Mouse (Mus musculus) fibroblast of lung, adult 2 months (primary cell): ENCODE data around the gene Ttc7b.
A peak's percentile ranks its signal among the peaks of the same experiment; 100 is the strongest.

ENCODE experiments used
- DNase-seq: peaks from one replicate; pipeline ENCODE4 v3.0.0-alpha.2; 2011; ENCODE audit warnings: low read depth

Ttc7b gene

DNA sequence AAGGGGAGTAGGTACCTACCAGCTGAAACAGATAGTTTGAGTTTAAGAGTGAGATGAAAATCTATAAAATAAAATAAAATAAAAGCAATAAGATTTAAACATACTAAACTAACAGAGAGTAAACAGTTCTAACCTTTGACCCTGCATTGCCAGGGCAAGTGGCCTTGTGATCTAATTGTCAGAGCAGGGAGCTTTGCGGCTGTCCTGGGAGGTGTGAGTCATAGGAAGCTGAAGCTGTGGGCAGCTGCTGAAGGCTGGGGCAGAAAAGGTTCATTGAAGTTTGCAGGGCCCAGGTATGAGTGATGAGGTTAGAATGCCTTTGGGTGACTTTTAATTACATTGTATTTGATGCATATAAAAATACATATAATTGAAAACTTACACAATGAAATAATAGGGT lies 5.3 kb upstream of the Ttc7b start:
- DNase-seq, result no peak

DNA sequence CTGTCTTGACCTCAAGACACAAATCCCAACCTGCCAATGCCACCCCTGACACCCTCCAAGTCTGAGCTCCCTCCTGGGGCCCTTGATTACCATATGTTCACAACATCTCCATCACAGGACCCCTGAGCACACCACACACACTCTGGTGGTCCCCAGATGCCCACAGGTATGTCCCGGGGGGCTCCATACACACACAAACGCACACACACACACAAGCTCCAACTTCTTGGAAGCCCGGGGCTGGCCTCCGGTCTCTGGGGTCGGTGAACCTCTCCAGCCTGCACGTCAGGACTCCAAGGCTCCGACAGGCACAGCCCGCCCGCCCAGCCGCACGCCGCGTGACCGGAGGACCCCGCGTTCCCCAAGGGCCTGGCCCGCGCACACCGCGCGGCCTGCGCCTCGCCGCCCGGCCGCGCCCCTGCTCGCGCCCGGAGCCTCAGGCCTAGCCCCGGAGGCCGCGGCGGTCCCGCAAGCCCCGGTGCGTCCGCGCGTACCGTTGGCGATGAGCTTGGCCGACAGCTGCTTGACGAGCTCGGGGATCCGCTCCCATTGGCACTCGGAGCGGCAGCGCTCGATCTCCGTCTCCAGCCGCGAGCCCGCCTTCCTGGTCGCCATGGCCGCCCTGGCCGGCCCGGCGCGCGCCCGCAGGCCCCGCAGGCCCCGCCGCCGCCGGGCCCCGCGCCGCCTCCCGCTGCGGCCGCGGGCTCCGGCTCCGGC lies 391 bp downstream of the Ttc7b start:
- no peak for DNase-seq

DNA sequence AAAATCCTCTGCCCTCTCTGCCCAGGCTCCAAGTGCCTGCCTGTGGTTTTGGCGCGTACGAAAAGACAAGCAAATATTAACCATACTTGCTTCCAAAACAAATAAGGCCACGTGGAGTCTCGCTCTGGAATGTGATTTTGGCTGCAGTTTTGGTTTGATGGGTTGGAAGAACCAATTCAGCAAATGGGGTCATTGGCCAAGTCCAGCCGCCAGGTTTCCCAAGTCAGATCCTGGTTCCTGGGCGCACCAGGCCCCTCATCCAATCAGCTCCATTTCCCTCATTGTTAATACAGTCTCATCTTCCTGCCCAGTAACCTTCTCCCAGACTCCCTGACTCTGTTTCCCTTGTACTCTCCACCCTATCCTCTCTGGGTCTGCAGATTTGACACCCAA lies 946 bp downstream of the Ttc7b start:
- DNase-seq, result peak; percentile 60

DNA sequence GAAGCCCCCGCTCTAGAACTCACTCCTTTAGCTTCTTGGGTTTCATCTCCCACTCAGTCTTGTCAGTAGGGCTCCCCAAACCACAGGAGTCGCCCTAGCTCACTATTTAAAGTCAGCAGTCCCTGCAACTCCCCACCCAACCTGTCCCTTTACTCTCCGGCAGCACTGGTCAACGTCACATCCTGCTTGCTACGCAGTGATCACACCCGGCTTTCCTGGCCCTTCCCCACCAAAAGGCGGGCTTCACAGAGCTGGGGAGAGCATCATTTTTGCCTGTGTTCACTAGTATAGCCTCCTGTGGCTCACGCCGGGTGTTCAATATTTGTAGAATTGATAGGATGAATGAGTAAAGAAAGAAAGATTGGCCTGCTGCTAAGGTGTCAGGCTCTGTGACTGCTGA lies 3.3 kb downstream of the Ttc7b start:
- DNase-seq, result no peak

DNA sequence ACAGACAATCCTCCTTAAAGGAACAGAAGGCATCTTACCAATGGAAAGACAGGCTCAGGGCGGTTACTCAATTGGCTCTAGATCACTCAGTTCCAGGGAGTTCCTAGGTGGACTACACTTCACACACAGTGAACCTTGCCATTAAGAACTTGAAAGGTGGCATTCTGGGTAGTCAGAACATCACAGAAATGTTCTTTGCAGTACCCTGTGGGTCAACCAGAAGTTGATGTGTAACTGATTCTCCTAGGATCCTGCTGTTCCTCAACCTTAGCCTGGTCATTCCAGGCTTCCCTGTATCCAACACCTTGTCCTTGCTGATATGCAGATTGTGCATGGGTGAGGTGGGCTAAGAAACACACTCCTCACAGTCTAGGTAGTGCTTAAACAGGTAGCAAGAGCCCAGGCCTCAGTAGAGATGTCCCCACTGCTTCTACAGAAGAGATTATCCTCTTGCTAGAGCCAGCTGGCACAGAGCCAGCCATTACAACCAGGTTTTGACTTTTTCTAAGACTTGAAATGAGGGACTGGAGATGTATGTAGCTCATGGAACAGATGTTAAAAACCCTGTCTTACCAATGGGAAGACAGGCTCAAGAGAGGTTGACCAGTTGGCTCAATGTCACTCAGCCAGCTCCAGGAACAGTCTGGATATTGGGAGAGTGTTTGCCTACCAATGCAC lies 4.3 kb downstream of the Ttc7b start:
- no peak for DNase-seq

DNA sequence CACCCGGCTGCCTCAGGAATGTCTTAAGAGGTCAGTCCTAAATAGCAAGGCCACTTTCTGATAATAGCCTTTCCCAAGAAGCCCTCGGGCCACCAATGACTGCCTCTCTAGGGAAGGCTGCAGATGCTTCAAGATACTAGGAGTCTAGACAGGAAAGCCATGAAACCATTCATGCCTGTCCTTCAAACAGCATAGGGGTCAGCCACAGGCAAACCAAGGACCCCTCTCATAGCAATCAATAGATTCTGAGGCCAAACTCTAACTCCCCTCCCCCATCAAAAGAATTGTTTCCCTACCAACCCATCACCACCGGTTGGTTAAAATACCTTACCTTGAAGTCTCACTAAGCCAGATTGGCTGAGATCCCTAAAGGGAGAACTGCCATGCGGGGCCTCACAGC lies 5.1 kb downstream of the Ttc7b start:
- DNase-seq, result no peak

DNA sequence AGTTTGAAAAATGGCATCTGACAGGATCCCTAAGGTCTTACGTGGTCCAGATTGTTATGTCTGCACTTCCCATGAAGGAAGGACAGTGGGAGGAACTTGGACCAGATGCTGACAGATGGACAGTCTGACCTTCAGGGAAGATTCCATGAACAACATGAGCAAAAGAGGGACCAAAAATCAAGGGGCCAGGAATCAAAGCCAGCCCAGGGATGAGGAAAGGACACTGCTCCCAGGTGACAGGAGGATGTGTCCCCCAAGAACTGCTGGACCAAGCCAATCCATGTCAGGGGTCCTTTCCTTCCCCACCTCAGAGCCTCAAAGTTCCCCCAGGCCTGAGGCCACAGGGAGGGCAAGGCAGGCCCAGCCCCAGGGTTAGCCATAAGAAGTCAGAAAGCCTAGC lies 6.0 kb downstream of the Ttc7b start:
- DNase-seq, result no peak

DNA sequence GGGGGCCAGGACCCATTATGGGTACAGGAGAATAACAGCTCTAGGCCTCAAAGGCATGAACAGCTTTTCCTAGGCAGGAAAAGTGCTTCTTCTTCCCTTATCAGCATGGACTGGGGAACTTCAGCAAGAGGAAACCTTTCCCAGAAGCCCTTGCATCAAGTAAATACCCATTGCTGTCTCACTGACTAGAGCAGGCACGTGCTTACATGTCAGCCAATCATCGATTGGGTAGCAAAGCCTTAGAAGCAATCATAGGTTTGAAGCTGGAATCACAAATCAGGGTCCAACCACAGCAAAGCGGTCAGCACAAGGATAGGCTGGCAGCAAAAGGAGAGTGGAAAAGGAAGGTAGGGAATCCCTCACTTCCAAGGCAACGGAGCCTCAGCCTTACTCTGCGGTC lies 7.5 kb downstream of the Ttc7b start:
- no peak for DNase-seq

DNA sequence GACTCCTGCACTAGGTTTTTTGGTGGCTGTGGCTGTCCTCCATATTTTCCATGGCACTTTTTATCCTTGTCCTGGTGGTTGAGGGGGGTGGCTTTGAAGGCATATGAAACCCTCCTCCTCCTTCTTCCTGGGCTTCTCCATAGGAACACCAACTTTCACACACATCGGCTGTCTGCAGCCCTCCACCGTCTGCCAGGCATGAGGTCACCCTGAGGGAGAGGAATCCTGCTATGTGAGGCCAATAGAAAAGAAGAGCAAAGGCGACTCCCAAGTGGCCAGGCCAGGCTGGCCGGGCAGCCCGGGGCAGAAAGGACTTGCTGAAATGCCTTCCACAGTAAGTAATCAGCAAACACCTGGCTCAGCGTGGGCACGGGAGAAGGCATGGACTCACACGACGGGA lies 8.0 kb downstream of the Ttc7b start:
- no peak for DNase-seq

DNA sequence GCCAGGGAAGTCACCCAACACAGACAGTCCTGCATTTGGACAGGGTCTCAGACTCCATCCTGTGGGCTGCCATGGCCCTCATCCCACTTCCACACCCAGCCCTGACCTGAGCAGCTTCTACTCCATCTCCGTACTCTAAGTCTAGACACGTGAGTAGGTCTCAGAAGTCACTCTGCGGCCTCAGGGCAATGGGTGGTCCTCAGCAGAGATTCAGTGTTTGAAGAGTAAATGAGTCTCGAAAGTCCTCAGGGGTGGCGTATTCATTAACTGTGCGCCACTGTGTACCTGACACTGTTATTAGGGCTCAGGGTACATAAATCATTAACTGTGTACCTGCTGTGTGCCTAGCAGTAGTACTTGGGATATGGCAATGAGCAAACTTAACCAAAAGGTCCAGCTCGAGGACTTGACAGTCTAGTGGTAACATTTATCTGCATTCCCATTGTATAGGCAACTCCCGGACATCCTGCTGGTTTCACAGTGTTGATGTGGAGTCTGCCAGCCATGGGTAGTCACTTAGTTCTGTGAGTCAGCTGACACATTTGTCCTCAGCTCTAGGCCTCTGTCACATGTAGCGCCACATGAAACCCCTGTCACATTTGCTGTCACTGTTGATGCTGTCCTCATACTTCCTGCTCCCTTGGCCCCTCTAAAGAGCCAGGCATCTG lies 10.9 kb downstream of the Ttc7b start:
- no peak for DNase-seq

DNA sequence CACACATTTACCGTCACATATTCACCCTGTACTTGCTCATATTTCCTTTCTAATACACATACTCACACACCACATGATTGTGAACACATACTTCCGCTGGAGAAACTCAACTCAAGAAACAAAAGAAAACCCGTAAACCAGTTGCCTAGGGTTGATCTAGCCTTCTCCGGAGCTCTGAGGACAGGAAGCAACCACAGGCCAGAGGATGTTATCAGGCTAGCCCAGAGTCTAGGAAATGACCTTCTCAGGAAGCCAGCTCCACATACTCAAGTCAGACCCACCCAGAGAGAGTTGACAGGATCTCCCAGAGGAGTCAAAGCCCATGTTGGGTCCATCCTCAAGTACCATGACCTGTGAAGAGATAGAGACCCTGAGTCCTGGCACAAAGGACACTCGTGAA lies 12.0 kb downstream of the Ttc7b start:
- no peak for DNase-seq

DNA sequence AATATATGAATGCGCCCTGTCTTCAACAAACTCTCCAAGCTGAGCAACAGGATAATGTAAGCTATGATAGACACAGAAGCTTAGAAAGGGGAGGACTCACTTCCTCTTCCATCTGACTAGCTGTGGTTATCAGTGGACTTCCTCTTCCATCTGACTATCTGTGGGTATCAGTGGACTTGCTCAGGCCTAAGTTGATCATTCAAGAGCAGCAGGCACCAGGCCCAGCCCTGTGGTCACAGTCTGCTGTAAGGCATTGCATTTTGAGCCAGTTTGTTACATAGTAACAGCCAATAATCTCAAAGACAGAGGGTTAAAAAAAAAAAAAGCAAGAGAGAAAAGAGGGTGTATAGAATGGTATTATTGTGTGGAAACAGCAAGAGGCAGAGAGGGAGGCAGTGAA lies 15.1 kb downstream of the Ttc7b start:
- DNase-seq, result no peak

DNA sequence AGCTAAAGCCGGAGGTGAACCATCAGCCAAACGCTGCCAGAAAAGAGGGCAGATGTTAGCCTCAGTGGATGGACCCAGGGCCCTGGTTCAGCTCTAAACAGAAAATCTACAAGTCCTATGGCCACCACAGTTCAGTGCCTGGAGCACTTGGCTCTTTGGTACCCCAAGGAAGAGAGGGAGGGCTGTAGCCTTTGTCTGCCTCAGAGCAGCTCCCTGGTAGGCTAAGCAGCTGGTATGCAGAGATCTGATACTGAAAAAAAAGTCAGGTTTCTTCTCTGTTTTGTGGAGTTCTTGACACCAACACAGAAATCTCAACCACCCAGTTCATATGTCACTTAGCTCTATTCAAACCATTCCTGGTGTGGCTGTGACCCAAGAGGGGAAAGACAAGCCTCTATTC lies 16.0 kb downstream of the Ttc7b start:
- no peak for DNase-seq

DNA sequence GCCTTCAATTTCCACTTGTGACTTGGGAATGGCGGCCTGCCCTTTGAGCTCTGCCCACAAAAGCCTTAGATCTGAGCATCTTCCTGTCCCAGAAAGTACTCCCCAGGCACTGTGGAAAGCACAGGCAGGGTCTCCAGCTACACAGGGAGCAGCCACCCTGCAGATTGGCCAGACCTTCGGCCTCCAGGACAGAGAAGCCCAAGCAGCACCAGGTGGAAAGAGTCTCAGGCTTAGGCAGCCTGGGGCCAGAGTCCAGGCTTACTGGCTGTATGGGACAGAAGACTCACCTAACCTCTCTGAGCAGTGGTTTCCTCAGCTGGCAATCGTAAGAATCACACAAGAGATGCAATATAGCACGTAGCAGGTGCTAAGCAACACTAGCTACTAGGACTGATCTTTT lies 17.0 kb downstream of the Ttc7b start:
- no peak for DNase-seq

DNA sequence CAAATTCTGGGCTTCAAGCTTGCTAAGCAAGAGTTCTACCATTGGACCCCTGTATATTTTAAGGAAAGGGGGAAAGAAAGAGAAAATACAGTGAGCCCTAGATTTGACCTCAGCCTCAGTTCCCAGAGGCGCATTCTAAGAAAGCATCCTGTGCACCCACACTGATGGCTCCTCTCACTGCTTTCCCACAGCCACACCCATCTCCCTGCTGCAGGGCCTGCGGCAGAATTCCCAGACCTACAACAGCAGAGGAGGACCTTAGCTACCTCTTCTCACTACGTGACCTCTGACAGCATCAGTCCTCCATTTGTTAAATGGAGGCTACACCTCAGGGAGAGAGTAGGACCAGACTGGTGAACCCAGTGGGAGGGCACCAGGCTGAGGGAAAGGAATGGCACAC lies 18.1 kb downstream of the Ttc7b start:
- no peak for DNase-seq

DNA sequence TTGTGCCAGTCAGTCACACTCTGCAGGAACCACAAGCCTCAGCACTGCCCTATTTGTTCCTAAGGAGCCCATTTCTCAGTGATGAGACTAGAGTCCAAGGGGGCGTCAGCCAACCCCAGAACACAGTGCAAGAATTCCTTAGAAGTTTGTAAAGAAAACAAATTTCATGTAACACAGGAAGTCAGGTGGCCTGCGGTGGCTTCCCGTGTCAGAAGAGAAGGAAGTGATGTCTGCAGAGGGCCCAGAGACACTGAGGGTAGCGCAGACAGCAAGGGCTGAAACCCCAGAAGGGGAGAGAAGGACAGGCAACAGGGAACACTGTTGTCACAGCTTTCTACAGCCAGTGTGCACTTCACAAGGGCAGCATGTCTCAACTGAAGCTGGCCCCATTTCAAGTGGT lies 19.4 kb downstream of the Ttc7b start:
- no peak for DNase-seq

DNA sequence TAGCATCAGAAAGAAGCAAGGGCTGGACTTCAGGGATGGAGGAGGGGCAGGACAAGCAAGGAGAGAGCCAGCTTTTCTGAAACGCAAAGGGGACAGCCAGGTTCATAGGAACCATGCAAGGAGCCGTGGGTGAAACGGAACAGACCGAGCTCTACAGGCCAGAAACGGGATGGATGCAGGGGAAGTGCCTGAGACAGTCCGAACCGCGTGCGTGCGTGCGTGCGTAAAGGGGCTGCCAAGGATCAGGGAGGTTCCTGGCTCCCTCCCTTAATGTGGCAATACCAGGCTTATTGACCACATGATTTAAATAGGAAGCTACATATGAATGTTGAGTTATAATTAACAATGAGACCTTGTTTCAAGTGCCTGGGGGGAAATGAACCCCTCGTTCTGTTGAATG lies 21.2 kb downstream of the Ttc7b start:
- DNase-seq, result no peak

DNA sequence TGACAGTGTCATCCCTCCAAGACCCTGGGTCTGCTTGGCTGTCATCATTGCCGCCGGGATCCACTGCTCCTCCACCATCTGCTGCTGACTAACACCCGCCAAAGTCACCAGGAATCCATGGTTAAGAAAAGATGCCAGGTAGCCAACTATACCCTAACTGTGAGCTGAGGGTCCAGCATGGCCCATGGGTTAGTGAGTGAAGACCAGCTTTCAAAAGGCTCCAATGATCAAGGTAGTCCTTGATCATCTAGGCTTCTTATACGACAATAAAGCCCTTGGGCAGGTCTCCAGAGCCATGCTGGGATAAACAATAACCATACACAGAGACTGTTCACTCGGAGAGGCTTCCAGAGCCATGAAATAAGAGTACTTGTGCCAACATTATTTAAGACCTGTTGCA lies 22.6 kb downstream of the Ttc7b start:
- DNase-seq, result no peak

DNA sequence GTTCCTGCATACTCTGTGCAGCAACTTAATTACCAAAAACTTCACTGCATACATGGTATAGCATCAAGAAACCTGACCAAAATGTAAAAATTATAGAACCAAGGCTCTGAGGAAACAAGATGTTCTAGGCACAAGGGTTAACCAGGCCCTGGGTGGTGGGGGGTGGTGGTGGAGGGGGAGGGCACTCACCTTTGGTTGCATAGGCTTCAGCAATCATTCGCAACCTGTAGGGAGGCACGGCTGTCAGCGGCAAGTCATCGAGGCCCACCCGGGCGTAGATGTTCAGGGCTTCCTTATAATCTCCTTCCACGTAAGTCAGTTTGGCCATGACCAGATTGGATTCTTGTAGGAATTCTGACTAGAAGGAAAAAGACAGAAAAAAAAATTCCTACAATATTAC lies 25.5 kb downstream of the Ttc7b start:
- no peak for DNase-seq

DNA sequence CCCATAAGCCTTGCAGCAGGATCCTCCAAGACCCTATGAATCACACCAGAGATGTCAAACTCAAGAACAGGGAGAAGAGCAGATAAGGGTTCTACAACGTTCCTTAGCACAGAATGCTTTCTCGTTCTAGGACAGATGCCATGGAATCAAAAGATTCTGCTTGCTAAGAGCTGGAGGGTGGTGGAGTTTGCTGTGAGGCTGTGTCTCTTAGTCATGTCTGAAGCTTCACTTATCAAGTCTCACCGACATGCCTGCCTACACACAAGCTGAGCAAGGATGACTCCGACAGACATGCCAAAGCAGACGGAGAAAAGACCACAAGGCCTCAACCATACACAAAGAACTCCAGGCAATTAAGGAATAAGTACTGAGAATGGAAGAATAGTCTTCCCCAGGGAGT lies 27.4 kb downstream of the Ttc7b start:
- no peak for DNase-seq

DNA sequence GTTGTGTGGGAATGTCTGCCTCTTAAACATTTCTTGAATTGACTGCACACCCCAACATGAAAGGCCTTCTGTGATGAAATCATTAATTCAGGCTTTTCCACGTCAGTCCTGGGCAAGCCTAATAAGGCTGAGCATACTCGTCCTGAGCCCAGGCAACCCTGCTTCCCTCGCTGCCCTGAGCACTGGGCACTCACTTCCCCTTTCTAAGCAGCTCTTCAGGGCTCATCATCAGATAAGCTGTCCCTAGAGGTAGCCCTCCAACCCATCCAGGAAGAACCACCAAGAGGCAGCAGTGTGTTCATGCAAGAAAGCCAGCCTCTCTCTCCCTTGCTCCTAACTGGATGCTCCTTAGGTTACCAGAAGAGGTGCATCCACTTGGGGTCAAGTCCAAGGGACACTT lies 27.9 kb downstream of the Ttc7b start:
- DNase-seq, result no peak

DNA sequence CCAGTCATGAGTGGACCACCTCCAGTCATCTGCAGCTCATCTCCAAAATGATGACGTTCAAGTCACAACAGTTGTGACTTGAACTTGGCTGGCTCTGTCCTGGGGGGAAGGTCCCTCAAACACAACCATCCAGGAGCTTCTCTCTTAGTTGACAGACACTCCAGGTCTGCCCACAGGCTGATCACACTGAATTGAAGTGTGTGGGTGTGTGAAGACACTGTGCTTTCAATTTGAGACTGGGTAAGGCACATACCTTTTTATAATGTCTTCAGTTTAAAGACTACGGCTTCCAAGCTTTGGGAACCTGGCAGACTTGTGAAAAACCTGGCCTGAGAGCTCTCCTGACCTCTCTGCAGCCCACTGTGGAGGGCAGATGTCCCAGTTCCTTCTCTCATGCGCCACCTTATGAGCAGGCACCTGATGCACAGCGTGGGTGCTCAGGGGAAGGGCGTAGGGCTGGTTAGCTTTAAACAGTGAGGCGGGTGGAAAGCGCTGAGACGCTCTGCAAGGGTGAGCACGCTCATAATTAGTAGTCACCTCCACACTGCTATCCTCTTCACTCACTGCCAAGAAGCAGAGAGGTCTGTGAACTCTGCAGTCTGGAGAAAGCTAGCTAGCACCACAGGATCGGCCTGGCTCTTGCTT lies 28.5 kb downstream of the Ttc7b start:
- DNase-seq, result no peak

DNA sequence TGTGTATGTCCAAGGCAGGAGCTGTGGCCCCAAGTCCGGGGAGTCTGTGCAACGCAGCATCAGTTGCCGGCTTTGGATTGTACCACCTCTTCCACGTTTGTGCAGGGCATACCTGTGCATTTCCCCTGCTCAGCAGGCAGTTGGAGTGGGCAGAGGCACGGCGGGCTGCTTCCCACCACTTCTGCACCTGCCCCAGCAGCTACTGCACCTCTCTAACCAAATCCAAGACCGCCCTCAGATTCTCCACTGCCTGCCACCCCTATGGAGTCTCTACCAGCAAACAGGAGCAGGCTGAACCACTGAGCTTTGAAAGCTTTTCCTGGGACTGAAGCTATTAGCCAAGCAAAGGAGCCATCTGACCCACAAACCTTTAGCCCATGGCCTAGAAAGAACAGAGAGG lies 30.8 kb downstream of the Ttc7b start:
- no peak for DNase-seq
